Mouse (Mus musculus) E14TG2a.4 (cell line): ENCODE measurements around the gene 9530077C05Rik.

Source experiments
- CTCF ChIP-seq: conservative IDR thresholded peaks from 2 replicates; pipeline ENCODE4 v1.5.1; 2014; ENCODE audit warnings: low read length
- POU5F1 ChIP-seq: IDR thresholded peaks from 2 replicates; pipeline ENCODE4 v1.6.1; 2014; ENCODE audit warnings: low read length, borderline replicate concordance

DNA sequence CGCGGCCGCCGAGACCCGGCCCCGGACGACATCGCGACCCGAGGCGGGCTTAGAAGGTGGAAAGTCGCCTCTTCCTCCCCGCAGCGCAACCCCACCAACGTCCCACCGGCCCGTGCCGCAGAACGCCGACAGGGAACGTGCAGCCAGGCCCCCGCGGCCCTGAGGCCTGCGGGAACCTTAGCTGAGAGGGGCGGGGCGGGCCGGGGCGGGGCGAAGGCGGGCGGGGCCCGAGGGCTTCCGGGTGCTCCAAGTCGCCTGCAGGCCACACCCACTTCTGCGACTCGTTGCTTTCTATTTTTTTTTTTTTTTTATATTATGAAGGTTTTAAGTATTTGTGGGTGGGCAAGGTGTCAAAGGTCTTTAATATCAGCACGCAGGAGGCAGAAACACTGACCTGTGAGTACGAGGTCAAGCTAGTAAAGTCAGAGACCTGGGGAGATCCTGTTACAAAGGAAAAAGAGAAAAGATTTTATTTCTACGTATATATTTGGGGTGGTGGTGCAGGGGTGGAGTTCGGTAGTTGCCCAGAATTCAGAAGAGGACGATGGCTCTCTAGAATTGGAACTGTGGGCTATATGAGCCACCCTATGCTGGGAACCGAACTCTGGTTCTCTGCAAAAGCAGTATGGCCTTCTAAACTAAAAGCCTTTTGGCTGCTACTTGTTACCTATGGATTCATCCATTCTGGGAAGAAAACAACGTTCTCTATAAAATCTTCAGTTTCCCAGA lies 57.0 kb downstream of the 9530077C05Rik start:
- TF ChIP-seq CTCF (no peak), POU5F1 (no peak)
